Mouse (Mus musculus) ES-Bruce4 (cell line): ENCODE data around the gene Cpsf4l. TPM values are rescaled to one million over a fixed set of nuclear protein-coding genes. Genes with fewer than 3 reads are reported as not detected.
A peak's percentile ranks its signal among the peaks of the same experiment; 100 is the strongest.

Experiments
- H3K27ac ChIP-seq: 2 replicates; pipeline ENCODE4 v1.5.1; 2012; ENCODE audit warnings: low read length, inconsistent platforms; ENCODE audit not compliant: insufficient read depth
- H3K27me3 ChIP-seq: 2 replicates; pipeline ENCODE4 v1.6.1; 2012; ENCODE audit warnings: mild to moderate bottlenecking, low read length, inconsistent platforms; ENCODE audit not compliant: control insufficient read depth, poor library complexity, insufficient read depth, severe bottlenecking
- H3K36me3 ChIP-seq: 2 replicates; pipeline ENCODE4 v1.6.1; 2012; ENCODE audit warnings: inconsistent platforms, mild to moderate bottlenecking, low read length, moderate library complexity; ENCODE audit not compliant: control insufficient read depth, poor library complexity, insufficient read depth, severe bottlenecking
- H3K4me1 ChIP-seq: one replicate; pipeline ENCODE4 v1.8.1; 2011; ENCODE audit warnings: low read length; ENCODE audit not compliant: control insufficient read depth, insufficient read depth
- H3K4me3 ChIP-seq: 2 replicates; pipeline ENCODE4 v1.5.1; 2011; ENCODE audit warnings: low read depth, mild to moderate bottlenecking, low read length
- H3K9ac ChIP-seq: 2 replicates; pipeline ENCODE4 v1.6.1; 2012; ENCODE audit warnings: low read depth, mild to moderate bottlenecking, inconsistent platforms; ENCODE audit not compliant: poor library complexity, severe bottlenecking
- H3K9me3 ChIP-seq: replicated peaks from 2 replicates; pipeline ENCODE4 v1.6.1; 2012; ENCODE audit warnings: mild to moderate bottlenecking, low read length, inconsistent platforms; ENCODE audit not compliant: control insufficient read depth, poor library complexity, insufficient read depth, severe bottlenecking
- CTCF ChIP-seq: IDR thresholded peaks from one replicate; pipeline ENCODE4 v1.8.1; 2011; ENCODE audit warnings: low read depth, low read length
- EP300 ChIP-seq: IDR thresholded peaks from 2 replicates; pipeline ENCODE4 v1.6.1; 2011; ENCODE audit warnings: low read depth, low read length; ENCODE audit not compliant: insufficient read depth
- POLR2A ChIP-seq: IDR thresholded peaks from one replicate; pipeline ENCODE4 v1.8.1; 2011; ENCODE audit warnings: low read length; ENCODE audit not compliant: insufficient read depth
- polyA plus RNA-seq: library from polyadenylated mRNA; stranded (reverse); fragments of >200 nt; gene quantifications from 2 replicates; pipeline ENCODE4 v1.2.4, GENCODE M21; 2011; ENCODE audit warnings: low read depth; ENCODE audit not compliant: missing spikeins, insufficient read depth, insufficient read length

The Cpsf4l gene
- polyA plus RNA-seq, 1 experiment, result 18.0 TPM

GRCm38 (mm10) chr11:113651206-113651906 lies 58.5 kb downstream of the Cpsf4l start:
- 0 out of 2 replicates have a peak, but pooled peaks have one; percentile 31 for TF ChIP-seq EP300
- no peak for TF ChIP-seq CTCF
- Histone ChIP-seq H3K9me3 (no peaks in the 10 kb centered on the region), H3K36me3 (peaks cover 19% of the 10 kb centered on the region), H3K4me1 (peaks cover 4% of the 10 kb centered on the region), H3K9ac (peak overlapping the region; percentile 28), H3K27me3 (no peaks in the 10 kb centered on the region), H3K4me3 (peak overlapping the region; percentile 29), H3K27ac (peak overlapping the region; percentile 48)

- H3K27ac ChIP-seq, result peak within 1 kb of the TSS; percentile 47; the same call in 1 of the 2 replicates
- H3K9me3 ChIP-seq, result no peaks in the 10 kb centered on the region
- peak within 1 kb of the TSS; percentile 90 for H3K9ac ChIP-seq
- H3K36me3 ChIP-seq, result peaks cover 6% of the 10 kb centered on the region
- H3K27me3 ChIP-seq, result no peaks in the 10 kb centered on the region
- H3K4me1 ChIP-seq, result peaks cover 4% of the 10 kb centered on the region
- H3K4me3 ChIP-seq, result peak within 1 kb of the TSS; percentile 99
- TF ChIP-seq POLR2A (no peak), EP300 (no peak), CTCF (no peak)
These were observed 60.2 kb downstream of the Cpsf4l start, which contains the start of gene Slc39a11 for GRCm38 (mm10) chr11:113649353-113650210. TSS of gene Slc39a11 (minus strand) at chr11:113650079.

GRCm38 (mm10) chr11:113648690-113649352 lies 61.0 kb downstream of the Cpsf4l start, which contains the start of gene Cog1:
TSS of gene Cog1 (plus strand) at chr11:113649169.
- H3K27me3 ChIP-seq, result no peaks in the 10 kb centered on the region
- H3K36me3 ChIP-seq, result no peaks in the 10 kb centered on the region
- H3K9me3 ChIP-seq, result no peaks in the 10 kb centered on the region
- peak within 1 kb of the TSS; percentile 32; the same call in 1 of the 2 replicates for H3K27ac ChIP-seq
- H3K4me1 ChIP-seq, result peaks cover 4% of the 10 kb centered on the region
- no peak for TF ChIP-seq POLR2A
- TF ChIP-seq EP300, result no peak
- no peak for TF ChIP-seq CTCF
- H3K4me3 ChIP-seq, result peak within 1 kb of the TSS; percentile 99
- peak within 1 kb of the TSS; percentile 90 for H3K9ac ChIP-seq

Other genes with a start within 250 kb of the Cpsf4l start
- 0.57 TPM in 1 of 2 replicates, not detected in the other for gene Sstr2, start 90.7 kb downstream of the Cpsf4l start, polyA plus RNA-seq
- gene Cog1, start 60.8 kb downstream of the Cpsf4l start, polyA plus RNA-seq, result 15.6 and 20.6 TPM in 2 replicates
- gene Slc39a11, start 59.9 kb downstream of the Cpsf4l start, polyA plus RNA-seq, result 7.4 and 13.5 TPM in 2 replicates
- gene Fam104a, start 25.9 kb downstream of the Cpsf4l start, polyA plus RNA-seq, result 22.8 and 23.4 TPM in 2 replicates
- gene D11Wsu47e, start 25.6 kb downstream of the Cpsf4l start, polyA plus RNA-seq, result 24.3 and 29.0 TPM in 2 replicates
- gene Cdc42ep4, start 41.9 kb upstream of the Cpsf4l start, polyA plus RNA-seq, result 29.4 and 32.4 TPM in 2 replicates